Mouse (Mus musculus) yolk sac, embryonic 10.5 days (tissue): ENCODE measurements at regions not wholly inside any gene's neighbourhood (a gene's known extent, or its start where the extent isn't known, plus 50 kb on each side); places are given as distances from the start of the nearest gene placed in this dataset.

ENCODE experiments used
- DNase-seq: peaks from one replicate; pipeline ENCODE4 v3.0.0-alpha.2; 2017; ENCODE audit warnings: low spot score

GRCm38 (mm10) chr4:89446156-89446716, 135.4 kb upstream of the Cdkn2b start:
- DNase-seq = no peak

DNA sequence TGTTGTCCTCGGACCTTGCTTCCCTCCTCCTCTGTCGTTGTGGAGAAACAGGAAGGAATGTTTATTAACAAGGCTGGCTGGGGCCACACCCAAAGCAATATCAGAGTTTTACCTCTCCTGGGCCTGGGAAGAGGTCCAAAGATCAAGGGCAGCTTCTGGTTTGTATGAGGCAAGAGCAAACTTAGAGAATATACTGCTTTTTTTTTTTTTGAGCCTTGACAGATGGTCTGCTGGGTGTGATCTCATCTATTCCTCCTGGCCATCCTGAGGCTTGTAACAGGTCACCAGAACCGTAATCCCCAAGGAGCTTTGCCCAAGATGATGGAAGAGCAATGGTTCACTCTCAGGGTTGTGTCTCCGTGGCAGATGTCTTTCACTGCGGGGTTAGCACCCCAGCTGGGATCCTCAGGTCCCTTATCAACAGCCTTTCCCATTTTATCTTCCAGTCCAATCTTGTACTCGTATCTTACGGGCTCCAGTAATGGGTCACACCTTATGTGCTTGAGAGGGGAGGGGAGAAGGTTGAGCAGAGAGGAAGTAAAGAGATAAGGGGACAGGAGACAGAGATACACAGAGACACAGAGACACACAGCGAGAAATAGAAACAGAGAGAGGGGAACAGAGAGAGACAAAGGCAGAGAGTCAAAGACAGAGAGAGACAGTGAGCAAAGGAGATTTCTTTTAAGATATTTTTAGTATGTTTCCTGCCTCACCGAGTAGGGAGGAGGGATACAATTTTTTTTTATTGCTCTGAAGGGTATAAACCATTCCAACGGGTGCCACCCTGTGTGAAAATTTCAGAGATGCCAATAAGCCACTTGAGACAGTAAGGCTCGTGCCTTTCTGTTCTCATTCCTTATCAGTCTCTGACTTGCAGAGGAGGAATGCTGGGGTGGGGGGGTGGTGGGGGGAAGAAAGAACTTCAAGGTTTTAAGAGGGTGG, 134.6 kb upstream of the Cdkn2b start:
- DNase-seq = peak; percentile 27

DNA sequence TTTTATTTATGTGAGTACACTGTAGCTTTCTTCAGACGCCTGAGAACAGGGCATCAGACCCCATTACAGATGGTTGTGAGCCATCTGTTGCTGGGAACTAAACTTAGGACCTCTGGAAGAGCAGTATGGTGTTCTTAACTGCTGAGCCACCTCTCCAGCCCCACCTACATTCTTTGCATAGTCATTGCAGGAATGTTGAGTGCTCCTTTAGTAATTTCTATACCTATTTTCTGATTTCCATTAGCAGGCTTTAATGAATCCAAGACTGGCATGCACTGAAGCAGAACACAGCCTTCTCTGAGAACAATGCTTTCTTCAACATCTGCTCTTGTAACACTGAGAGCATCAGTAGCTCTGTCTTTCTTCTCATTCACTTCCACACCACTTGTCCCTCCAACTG, 131.7 kb upstream of the Cdkn2b start:
- no peak for DNase-seq

DNA sequence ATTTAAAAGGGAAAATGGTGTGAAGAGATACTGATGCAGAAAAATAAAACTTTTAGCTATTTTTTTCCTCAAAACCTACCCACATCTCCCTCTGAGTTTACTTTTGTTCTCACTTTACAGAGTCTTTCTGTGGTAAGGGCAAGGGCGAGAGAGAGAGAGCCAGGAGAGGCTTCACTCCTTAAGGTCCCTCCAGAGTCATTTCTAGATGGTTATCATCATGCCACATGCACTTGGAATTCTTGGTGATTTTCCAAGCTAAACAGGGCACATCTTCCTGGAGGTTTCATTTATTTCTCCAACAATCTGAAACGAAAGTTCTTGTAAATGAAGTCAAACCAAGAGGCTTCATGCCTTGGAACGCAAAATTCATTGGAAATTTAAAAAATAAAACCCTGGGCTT, 130.0 kb upstream of the Cdkn2b start:
- no peak for DNase-seq

GRCm38 (mm10) chr4:89440326-89440725, 129.5 kb upstream of the Cdkn2b start:
- DNase-seq = no peak

DNA sequence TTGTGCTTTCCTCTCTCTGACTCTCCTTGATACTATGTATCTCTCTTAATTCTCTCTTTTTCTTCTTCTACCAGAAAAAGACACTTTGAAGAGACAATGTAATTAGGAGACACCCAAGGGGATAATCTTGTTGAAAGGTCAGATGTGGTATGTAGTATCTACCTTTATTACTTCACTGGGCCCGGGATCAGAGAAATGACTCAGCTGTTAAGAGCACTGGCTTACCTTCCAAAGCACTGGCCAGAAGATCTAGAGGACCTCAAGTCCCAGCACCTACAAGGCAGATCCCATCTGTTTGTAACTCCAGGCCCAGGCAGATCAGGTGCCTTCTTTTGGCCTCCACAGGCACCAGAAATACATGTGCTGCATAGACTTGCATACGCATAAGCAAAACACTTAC, 127.8 kb upstream of the Cdkn2b start:
- no peak for DNase-seq

DNA sequence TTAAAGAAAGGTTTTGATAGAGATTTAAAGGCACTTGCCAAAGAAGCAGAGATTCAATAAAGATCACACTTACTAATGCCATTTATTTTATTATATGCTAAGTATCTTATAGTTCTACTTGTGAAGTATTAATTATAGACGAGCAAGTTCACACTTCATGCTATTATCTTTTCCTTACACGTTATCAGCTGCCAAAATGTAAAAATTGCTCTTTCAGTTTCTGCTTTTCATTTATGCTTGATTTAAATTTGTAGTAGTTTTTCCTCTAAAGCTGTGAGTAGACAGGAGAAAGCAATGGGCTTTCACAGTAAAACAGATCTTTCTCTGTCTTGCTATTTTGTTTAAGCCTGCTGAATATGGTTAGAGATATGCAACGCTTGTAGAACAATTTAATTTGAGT, 125.9 kb upstream of the Cdkn2b start:
- no peak for DNase-seq

GRCm38 (mm10) chr4:89434152-89434551, 123.3 kb upstream of the Cdkn2b start:
- no peak for DNase-seq

DNA sequence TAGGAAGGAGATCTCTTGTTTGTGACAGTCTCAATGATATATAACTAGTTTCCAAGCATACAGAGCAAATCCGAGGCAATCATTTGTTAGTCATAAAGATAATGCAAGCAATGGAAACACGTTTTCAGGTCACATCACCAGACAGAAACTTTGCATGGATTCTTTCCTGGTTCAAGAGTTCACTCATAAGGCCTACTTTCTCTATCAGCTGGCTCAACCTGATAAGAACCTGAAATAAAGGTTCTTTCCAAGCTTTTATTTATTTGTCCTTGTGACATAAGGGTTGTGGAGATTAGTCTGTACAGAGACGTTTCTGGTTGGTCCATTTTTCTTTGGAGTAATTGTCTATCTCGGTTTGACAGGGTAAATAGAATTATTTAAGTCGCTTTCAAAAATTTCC, 122.7 kb upstream of the Cdkn2b start:
- no peak for DNase-seq

- DNase-seq = no peak
These were observed 120.7 kb upstream of the Cdkn2b start for GRCm38 (mm10) chr4:89431520-89431919.

GRCm38 (mm10) chr4:89428465-89428864, 117.6 kb upstream of the Cdkn2b start:
- no peak for DNase-seq

DNA sequence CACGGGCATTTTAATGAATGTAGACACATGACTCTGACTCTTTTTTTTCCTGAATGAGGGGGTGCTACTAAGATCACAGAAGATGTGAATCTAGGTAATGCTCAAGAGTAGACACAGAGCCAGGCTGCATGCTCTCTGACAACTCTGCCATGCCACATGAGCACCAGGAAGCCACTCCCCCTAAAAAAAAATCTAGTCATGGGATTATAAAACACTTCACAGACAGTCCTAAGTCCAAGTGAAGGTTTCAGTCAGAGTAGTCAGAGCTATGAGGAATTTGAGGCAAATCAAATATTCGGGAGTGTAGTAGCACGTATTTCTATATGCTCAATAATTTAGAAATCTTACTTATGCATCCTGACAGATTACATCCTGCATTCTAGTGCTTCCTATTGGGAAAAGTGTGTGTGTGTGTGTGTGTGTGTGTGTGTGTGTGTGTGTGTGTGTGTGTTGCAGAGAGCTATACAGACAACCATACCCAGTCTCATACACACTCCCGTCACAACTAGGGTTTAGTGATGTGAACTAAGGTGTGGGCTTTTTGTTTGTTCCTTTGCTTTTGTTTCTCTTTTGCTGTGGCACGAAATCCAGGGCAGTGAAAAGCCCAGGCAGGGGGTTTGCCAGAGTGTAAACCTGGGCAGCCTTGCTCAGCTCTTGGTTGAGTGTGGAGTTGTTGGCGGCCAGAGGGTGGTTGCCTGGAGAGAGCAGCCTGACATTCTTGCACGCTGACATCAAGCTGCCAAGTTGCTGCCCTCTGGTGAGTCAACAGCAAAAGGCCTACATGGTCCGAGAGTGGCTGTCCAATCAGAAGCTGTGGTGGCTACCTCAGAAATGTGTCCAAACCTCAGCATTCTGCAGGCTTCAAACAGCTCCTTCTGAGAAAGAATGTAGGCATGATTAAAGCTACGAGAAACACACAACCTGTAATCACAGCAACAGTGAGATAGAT, 116.8 kb upstream of the Cdkn2b start:
- peak; percentile 61 for DNase-seq

GRCm38 (mm10) chr4:89425916-89426315, 115.1 kb upstream of the Cdkn2b start:
- DNase-seq = no peak

- no peak for DNase-seq
These were observed 111.0 kb upstream of the Cdkn2b start for GRCm38 (mm10) chr4:89421694-89422354.

- DNase-seq = no peak
These were observed 110.0 kb upstream of the Cdkn2b start for GRCm38 (mm10) chr4:89420868-89421267.

DNA sequence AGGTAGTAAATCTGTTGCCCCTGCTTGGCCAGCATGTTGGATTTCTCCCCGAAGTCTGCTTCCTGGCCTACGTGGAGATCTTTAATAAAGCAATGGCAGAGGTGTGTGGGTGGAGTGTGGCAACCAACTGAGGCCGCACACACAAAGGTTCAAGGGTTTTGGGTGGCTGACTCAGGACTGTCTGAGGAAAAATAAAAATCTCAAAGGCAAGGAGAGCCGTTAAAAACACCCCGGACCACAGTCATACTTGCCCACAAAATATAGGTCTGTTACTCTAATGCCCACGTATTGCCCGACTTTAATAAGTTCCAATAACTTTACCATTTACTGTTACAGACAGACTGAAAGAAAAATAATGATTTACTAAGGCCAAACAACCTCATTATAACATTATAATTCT, 108.7 kb upstream of the Cdkn2b start:
- DNase-seq = no peak

DNA sequence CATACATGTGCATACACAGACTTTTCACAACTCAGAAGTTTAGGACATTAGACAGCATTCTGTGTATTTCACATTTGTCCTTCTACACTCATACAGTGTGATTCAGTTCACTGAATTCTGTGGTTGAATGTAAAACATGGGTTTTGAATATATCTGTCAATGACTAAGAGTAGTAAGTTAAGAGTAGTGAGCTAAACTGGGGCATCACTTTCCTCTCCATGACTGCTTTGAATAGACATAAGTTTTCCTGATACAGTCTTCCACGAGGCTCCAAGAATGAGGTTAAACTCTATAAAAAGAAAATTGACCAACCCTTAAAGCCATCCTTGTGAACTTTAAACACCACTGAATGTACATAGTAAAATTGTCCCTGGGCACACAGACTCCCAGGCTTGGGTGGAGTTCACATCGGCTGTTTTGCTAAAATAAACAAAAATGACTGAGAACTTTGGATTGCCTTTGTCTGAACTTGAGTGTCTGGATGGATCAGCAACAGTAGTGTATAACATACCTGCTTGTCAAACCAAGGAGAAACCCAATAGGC, 94.9 kb upstream of the Cdkn2b start:
- DNase-seq = no peak

DNA sequence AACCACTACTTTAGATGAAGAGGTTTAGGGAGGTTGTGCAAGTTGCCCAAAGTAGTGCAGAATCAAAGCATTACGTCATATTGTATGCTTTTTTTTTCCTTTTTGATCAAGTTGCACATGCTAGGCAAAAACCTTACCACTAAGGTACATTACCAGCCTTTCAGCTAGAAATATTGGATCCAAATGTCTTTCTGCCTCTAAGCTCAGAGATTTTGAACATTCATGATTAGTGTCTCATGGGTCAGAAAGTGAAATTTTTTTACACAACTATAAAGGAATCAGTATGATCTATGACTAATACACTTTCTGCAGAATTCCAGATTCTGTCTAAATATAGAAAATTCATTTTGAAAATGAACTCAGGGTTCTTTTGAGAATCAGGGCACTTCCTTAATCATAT, 92.3 kb upstream of the Cdkn2b start:
- DNase-seq = no peak

GRCm38 (mm10) chr4:89402324-89402723, 91.5 kb upstream of the Cdkn2b start:
- no peak for DNase-seq

DNA sequence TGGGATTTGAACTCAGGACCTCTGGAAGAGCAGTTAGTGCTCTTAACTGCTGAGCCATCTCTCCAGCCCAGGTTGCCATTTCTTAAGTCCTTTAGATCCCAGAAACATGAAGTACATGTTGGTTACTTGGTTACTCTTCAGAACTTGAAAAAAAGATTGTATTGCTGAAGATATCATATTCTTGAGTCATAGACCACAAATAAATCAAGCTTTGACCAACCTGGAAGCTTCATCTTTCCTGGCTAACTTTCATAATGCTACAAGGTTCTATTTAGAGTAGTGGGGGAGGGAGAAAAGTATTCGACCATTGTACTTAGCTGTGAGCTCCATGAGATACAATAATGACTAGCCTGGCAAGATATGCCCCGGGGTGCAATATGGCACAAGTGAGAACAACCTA, 90.9 kb upstream of the Cdkn2b start:
- DNase-seq = no peak

DNA sequence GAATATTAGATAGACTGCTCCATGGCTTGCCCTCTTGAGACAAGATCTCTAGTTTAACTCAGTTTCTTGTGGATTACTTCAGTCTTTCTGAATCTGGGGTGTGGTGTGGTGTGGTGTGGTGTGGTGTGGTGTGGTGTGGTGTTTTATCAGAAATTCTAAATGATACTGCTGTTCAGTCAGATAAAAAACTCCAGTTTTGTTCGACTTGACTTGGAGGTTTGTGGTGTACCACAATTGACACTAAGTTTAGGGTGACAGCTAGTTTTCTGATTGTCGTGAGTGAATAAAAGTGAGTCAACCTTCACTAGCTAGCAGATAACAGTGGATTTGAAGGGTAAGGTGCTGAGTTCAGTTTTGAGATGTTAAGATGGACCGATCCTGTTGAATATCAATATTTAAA, 89.5 kb upstream of the Cdkn2b start:
- DNase-seq = no peak

DNA sequence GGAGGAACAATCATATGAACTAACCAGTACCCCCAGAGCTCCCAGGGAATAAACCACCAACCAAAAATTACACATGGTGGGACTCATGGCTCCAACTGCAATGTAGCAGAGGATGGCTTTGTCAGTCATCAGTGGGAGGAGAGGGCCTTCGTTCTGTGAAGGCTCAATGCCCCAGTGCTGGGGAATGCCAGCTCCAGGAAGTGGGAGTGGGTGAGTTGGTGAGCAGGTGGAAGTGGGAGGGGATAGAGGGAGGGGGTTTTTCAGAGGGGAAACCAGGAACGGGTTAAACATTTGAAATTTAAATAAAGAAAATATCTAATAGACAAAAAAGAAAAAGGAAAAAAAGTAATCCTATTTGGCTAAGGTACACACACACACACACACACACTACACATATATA, 88.4 kb upstream of the Cdkn2b start:
- DNase-seq = no peak
